Mouse (Mus musculus): ENCODE results near the gene Cd28.

- TF ChIP-seq POLR2A (IDR thresholded peaks at IDR 0.05; ENCODE audit: insufficient read depth, low read depth, low read length) (no peak), CTCF (IDR thresholded peaks at IDR 0.05; ENCODE audit: insufficient read depth, low read depth, low read length) (no peak)
Measured at GRCm38 (mm10) chr1:60801210-60801671, 84.6 kb downstream of the Cd28 start.

Data from olfactory bulb, adult 2 months (tissue).